Mouse (Mus musculus) spleen, adult 12 weeks (tissue): ENCODE results near the gene Narf.

Source experiments
- DNase-seq: peaks from one replicate; pipeline ENCODE4 v3.0.0; 2022; ENCODE audit warnings: low spot score

The Narf gene

DNA sequence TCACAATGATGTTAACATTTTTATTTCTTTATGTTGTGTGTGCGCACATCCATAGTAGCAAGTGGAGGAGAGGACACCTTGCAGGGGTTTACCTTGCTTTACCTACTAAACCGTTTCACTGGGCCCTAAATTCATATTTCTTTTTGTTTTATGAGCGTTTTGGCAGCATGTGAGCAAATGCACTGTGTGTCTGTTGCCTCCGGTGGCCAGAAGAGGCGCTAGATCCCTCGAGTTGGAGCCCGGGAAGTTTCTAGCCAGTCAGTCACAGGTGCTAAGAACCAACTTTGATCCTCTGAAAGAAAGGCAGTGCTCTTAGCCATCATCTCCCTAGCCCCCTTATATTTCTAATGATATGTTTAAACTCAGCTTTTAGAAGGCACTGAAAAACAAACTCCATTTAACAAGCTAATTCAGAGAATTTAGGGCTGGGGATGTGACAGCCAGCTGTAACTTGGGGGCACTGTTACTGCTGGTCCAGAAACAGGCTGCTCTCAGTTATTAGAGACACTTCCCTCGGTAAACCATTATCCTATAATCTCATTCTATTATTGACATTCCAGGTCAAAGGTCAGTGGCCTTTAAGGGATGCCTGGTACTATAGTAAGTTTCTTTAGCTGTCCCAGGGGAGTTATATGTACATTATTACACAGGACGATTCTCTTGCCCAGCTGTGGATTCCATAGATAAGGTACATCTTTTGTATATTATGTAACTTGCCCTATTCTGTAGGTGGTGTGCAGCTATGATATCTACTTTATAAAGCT lies 1.4 kb upstream of the Narf start:
- DNase-seq: peak; percentile 40

GRCm38 (mm10) chr11:121237345-121238128 lies 484 bp downstream of the Narf start:
- DNase-seq: no peak

GRCm38 (mm10) chr11:121239669-121240068 lies 2.6 kb downstream of the Narf start:
- peak; percentile 44 for DNase-seq

DNA sequence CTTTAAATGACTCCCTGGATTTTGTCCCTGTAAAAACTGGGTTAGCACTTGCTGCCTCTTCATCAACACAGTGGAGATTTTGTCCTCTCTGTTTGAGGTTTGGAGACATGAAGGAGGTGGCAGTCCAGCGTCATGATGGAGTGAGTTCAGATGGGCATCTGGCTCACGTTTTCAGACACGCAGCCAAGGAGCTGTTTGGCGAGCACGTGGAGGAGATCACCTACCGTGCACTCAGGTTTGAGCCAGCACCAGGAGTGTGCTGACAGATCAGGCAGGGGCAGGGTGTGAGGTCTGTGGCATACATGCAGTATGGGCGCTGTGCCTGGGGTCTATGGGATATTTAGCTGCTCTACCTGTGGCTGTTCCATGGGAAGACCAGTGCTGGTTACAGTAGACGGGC lies 13.1 kb downstream of the Narf start:
- no peak for DNase-seq

GRCm38 (mm10) chr11:121259160-121260100 lies 22.4 kb downstream of the Narf start, which contains the start of gene Foxk2:
TSS of gene Foxk2 (plus strand) at chr11:121259990.
- DNase-seq: peak; percentile 85

- DNase-seq: peak; percentile 27
Observed at GRCm38 (mm10) chr11:121260211-121260906, 23.3 kb downstream of the Narf start.

DNA sequence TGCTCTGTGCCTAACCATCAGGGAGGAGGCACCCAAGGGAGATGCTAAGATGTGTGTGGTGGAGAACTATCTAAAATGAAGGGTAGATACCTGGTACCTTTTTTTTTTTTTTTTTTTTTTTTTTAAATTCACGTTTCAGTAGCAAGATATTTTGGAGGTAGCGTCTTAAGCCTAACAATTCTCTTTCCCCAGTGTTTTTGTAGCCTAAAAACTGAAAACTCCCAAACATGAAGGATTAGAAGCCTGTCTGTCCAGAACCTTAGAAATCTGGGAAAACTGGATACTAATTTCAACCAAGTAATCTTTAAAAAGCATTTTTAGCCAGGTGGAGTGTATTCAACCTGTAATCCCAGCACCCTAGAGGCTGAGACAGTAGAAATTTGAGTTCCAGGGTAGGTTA lies 24.0 kb downstream of the Narf start:
- no peak for DNase-seq

- no peak for DNase-seq
Observed at GRCm38 (mm10) chr11:121277516-121277915, 40.5 kb downstream of the Narf start.

DNA sequence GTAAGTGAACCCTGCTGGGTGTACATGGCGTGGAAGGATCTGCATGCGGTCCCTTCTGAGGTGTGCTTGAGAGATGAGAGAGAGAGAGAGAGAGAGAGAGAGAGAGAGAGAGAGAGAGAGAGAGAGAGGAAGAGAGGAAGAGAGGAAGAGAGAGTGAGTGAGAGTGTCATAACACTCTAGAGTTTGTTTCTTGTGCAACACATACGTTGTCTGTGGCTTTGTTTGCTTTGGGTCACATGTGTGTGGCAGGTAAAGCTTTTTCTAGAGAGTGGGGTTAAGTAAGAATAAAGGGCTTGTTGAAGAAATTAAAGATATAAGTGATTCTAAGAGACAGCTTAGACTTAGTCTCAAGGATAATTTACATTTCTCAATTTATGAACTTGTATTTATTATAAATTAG lies 41.0 kb downstream of the Narf start:
- no peak for DNase-seq

- DNase-seq: no peak
Observed at GRCm38 (mm10) chr11:121282911-121283310, 45.9 kb downstream of the Narf start.

GRCm38 (mm10) chr11:121289859-121290258 lies 52.8 kb downstream of the Narf start:
- DNase-seq: no peak

- no peak for DNase-seq
Observed at GRCm38 (mm10) chr11:121294771-121295170, 57.7 kb downstream of the Narf start.

GRCm38 (mm10) chr11:121298493-121298892 lies 61.4 kb downstream of the Narf start:
- DNase-seq: no peak

GRCm38 (mm10) chr11:121300265-121300664 lies 63.2 kb downstream of the Narf start:
- DNase-seq: no peak

DNA sequence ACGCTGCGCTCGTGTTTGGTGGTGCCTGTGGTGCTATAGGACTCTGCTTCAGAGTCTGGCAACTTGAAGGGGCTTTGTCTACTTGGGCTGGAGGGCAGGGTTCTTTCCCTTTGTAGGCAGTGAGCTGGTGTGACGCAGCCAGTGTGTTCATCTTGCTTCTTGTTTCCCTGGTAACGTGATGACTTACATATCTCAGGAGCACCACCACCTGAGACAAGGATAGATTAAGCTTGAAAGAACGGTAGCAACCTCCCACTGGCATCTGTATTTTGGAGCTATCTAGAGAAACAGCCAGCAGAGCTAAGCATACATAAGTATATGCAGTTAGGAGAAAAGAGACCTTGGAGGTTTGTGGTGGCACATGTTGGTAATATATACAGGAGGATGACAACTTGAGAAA lies 68.3 kb downstream of the Narf start:
- no peak for DNase-seq
